Mouse (Mus musculus) C2C12 (cell line): ENCODE data around the gene Gba2. TPM values are rescaled to one million over a fixed set of nuclear protein-coding genes. Genes with fewer than 3 reads are reported as not detected.
A peak's percentile ranks its signal among the peaks of the same experiment; 100 is the strongest.

Experiments
- H3K27me3 ChIP-seq: one replicate; pipeline ENCODE4 v1.6.1; 2011; ENCODE audit not compliant: control insufficient read depth, insufficient read depth, insufficient read length
- H3K36me3 ChIP-seq: one replicate; pipeline ENCODE4 v1.6.1; 2011; ENCODE audit not compliant: control insufficient read depth, insufficient read depth
- H3K4me3 ChIP-seq: one replicate; pipeline ENCODE4 v1.5.1; 2011; ENCODE audit warnings: mild to moderate bottlenecking, control low read depth; ENCODE audit not compliant: poor library complexity, insufficient read depth, severe bottlenecking
- H3K79me2 ChIP-seq: one replicate; pipeline ENCODE4 v1.6.1; 2011; ENCODE audit not compliant: control insufficient read depth, insufficient read depth
- H3K79me3 ChIP-seq: one replicate; pipeline ENCODE4 v1.6.1; 2011; ENCODE audit warnings: low read depth, control low read depth
- H3ac ChIP-seq: one replicate; pipeline ENCODE3; 2011; ENCODE audit warnings: low read depth; ENCODE audit not compliant: control insufficient read depth, insufficient read length
- CEBPB ChIP-seq: IDR thresholded peaks from one replicate; pipeline ENCODE4 v1.6.1; 2011; ENCODE audit warnings: low read depth, mild to moderate bottlenecking, control low read depth, moderate library complexity
- CTCF ChIP-seq: IDR thresholded peaks from one replicate; pipeline ENCODE4 v1.5.1; 2011; ENCODE audit not compliant: control insufficient read depth, insufficient read depth, insufficient read length
- FOSL1 ChIP-seq: IDR thresholded peaks from one replicate; pipeline ENCODE4 v1.8.0; 2011; ENCODE audit warnings: mild to moderate bottlenecking, low read length; ENCODE audit not compliant: poor library complexity, insufficient read depth, severe bottlenecking
- MAX ChIP-seq: IDR thresholded peaks from one replicate; pipeline ENCODE4 v1.6.1; 2011; ENCODE audit warnings: mild to moderate bottlenecking, control low read depth
- MYOD1 ChIP-seq: IDR thresholded peaks from one replicate; pipeline ENCODE4 v1.6.1; 2011; ENCODE audit warnings: low read depth; ENCODE audit not compliant: control insufficient read depth, insufficient read length
- MYOG ChIP-seq: IDR thresholded peaks from one replicate; pipeline ENCODE4 v1.6.1; 2011; ENCODE audit not compliant: control insufficient read depth, insufficient read length; ENCODE audit errors: extremely low read depth
- USF1 ChIP-seq: IDR thresholded peaks from one replicate; pipeline ENCODE4 v1.6.1; 2011; ENCODE audit warnings: low read depth, mild to moderate bottlenecking, control low read depth, moderate library complexity
- polyA plus RNA-seq: library from polyadenylated mRNA; unstranded; fragments of >200 nt; fragmentation: generic; extraction: Trizol; gene quantifications from one replicate; pipeline ENCODE4 v1.2.1, GENCODE M21; 2012; ENCODE audit warnings: missing spikeins

The Gba2 gene
- polyA plus RNA-seq, 1 experiment: 6.0 TPM

DNA sequence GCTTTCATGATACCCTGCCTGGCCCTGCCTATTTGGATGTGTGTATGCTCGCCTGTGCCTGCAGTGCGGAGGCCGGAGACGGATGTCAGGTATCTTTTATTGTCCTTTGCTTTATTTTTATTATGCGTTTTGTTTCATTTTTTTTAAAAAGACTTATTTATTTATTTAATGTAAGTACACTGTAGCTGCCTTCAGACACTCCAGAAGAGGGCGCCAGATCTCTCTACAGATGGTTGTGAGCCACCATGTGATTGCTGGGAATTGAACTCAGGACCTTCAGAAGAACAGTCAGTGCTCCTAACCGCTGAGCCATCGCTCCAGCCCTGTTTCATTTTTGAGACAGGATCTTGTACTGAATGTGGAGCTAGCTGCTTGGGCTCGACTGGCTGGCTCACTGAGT, 50.2 kb downstream of the Gba2 start:
- Histone ChIP-seq H3K4me3 (no peak overlapping the region), H3K79me2 (no peaks in the 10 kb centered on the region), H3K27me3 (no peaks in the 10 kb centered on the region), H3K79me3 (no peaks in the 10 kb centered on the region), H3ac (no peak overlapping the region), H3K36me3 (peaks cover 39% of the 10 kb centered on the region)
- TF ChIP-seq CEBPB (no peak), MAX (no peak), CTCF (no peak)

DNA sequence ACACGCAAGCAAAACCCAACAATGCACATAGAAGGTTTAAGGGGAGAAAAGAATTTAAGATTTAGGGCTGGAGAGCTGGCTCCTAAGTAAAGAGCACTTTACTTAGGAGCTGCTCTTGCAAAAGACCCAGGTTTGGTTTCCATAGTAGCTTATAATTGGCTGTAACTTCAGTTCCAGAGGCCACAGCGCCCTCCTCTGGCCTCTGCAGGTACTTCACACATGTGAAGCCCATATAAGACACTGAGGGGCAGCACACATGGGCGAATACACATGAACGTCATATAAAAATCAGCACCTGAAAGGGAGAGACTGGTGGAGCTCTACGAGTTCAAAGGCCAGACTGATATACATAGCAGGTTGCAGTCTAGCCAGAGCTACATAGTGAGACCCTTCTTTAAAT, 50.8 kb downstream of the Gba2 start:
- peaks cover 4% of the 10 kb centered on the region for H3K79me2 ChIP-seq
- no peaks in the 10 kb centered on the region for H3K27me3 ChIP-seq
- no peak for TF ChIP-seq MYOG
- peak; percentile 18 for TF ChIP-seq CTCF
- peaks cover 33% of the 10 kb centered on the region for H3K36me3 ChIP-seq
- H3ac ChIP-seq: no peak overlapping the region
- no peaks in the 10 kb centered on the region for H3K79me3 ChIP-seq
- H3K4me3 ChIP-seq: no peak overlapping the region

DNA sequence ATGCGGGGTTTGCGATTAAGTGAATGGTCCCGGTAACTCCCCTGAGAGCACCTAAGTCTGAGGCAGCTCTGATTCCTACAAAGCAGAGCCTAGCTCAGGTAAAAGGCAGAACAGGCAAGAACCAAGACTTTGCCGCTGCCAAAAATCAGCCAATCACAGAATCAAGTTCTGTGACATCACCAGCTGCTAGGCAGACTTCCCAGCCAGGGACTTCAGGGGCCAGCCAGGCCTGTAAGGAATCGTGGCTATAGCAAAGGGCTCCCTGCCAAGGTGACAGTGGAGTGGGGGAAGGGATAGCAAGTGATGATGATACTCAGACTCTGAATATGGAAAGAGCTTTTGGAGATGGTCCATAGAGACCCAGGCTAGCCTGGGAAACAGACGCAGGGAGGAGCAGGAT, 58.7 kb downstream of the Gba2 start:
- no peak overlapping the region for H3K4me3 ChIP-seq
- peaks cover 47% of the 10 kb centered on the region for H3K79me2 ChIP-seq
- H3K36me3 ChIP-seq: peaks cover 53% of the 10 kb centered on the region
- TF ChIP-seq FOSL1 (no peak), CEBPB (no peak), MYOD1 (no peak), MAX (no peak), CTCF (no peak), MYOG (no peak), USF1 (no peak)
- H3K27me3 ChIP-seq: no peaks in the 10 kb centered on the region
- H3ac ChIP-seq: no peak overlapping the region
- H3K79me3 ChIP-seq: peaks cover 11% of the 10 kb centered on the region

DNA sequence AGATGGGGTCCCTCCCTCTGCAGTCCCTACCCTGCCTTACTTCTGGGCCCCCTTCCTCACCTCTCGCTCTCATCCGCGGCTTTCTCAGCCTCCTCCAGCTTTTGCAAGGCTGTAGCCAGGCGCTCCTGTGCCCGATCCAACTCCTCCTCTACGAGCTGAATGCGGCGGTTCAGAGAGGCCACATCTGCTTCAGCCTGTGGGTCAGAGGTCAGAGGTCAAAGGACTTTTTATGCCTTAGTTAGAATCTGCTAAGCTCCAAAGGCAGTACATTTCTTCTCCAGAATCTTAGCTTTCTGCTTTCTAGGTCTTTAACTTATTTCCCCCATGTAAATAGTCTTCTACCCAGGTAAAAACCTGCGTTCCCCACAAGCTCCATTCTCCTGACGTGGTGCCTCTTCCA, 59.1 kb downstream of the Gba2 start:
- no peaks in the 10 kb centered on the region for H3K27me3 ChIP-seq
- no peak overlapping the region for H3K4me3 ChIP-seq
- peaks cover 11% of the 10 kb centered on the region for H3K79me3 ChIP-seq
- peaks cover 47% of the 10 kb centered on the region for H3K79me2 ChIP-seq
- H3ac ChIP-seq: peak overlapping the region; percentile 1
- TF ChIP-seq CEBPB: no peak
- no peak for TF ChIP-seq MYOG
- TF ChIP-seq MYOD1: no peak
- TF ChIP-seq MAX: no peak
- no peak for TF ChIP-seq USF1
- no peak for TF ChIP-seq CTCF
- no peak for TF ChIP-seq FOSL1
- H3K36me3 ChIP-seq: peaks cover 57% of the 10 kb centered on the region

Other genes starting within 250 kb of the Gba2 start
- 18.8 TPM for gene Rusc2, start 196.9 kb downstream of the Gba2 start, polyA plus RNA-seq
- 0.06 TPM for gene Fam166b, start 149.7 kb downstream of the Gba2 start, polyA plus RNA-seq
- 28.9 TPM for gene Tesk1, start 136.9 kb downstream of the Gba2 start, polyA plus RNA-seq
- 1.5 TPM for gene Cd72, start 124.2 kb downstream of the Gba2 start, polyA plus RNA-seq
- gene Sit1, start 95.1 kb downstream of the Gba2 start, polyA plus RNA-seq: not detected
- gene Ccdc107, start 86.0 kb downstream of the Gba2 start, polyA plus RNA-seq: 58.9 TPM
- gene Arhgef39, start 79.2 kb downstream of the Gba2 start, polyA plus RNA-seq: 11.7 TPM
- 0.67 TPM for gene Car9, start 71.9 kb downstream of the Gba2 start, polyA plus RNA-seq
- gene Tpm2, start 55.1 kb downstream of the Gba2 start, polyA plus RNA-seq: 622 TPM
- 52.4 TPM for gene Creb3, start 16.5 kb downstream of the Gba2 start, polyA plus RNA-seq
- gene Tln1, start 16.2 kb downstream of the Gba2 start, polyA plus RNA-seq: 158 TPM
- 22.6 TPM for gene Rgp1, start 158 bp downstream of the Gba2 start, polyA plus RNA-seq
- gene Msmp, start 5.6 kb upstream of the Gba2 start, polyA plus RNA-seq: not detected
- gene Npr2, start 53.1 kb upstream of the Gba2 start, polyA plus RNA-seq: 7.3 TPM
- 0.04 TPM for gene Spag8, start 74.7 kb upstream of the Gba2 start, polyA plus RNA-seq
- 48.0 TPM for gene Hint2, start 77.6 kb upstream of the Gba2 start, polyA plus RNA-seq
- 0.16 TPM for gene Tmem8b, start 90.1 kb upstream of the Gba2 start, polyA plus RNA-seq
- 1.4 TPM for gene Fam221b, start 90.3 kb upstream of the Gba2 start, polyA plus RNA-seq
- gene Olfr70, start 121.9 kb upstream of the Gba2 start, polyA plus RNA-seq: not detected
- gene Olfr71, start 131.4 kb upstream of the Gba2 start, polyA plus RNA-seq: not detected
- 5.0 TPM for gene Hrct1, start 148.3 kb upstream of the Gba2 start, polyA plus RNA-seq
- 0.11 TPM for gene Spaar, start 151.2 kb upstream of the Gba2 start, polyA plus RNA-seq
- gene Olfr159, start 192.1 kb upstream of the Gba2 start, polyA plus RNA-seq: not detected
- not detected for gene Olfr156, start 245.0 kb upstream of the Gba2 start, polyA plus RNA-seq